Mouse (Mus musculus): ENCODE data around the gene Rasgrp1.

Gene Rasgrp1

DNA sequence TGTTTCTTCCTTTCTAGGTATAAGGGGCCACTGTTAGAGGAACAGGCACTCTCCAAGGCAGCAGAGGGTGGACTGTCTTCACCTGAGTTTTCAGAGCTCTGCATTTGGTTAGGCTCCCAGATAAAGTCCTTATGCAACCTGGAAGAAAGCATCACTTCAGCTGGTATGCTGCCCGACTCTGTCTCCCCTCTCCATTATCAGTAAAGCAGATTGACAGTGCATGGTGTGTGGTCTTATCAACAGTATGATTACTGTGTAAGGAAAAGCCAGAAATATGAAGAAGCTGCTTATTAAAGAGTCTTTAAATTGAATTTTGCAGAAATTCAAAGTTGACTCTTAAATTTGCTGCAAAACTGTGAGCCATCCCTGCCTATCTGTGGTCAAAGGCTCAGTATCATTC, 85.2 kb downstream of the Rasgrp1 start:
- in situ Hi-C loops (cut with MboI, MseI) = no loop called here

DNA sequence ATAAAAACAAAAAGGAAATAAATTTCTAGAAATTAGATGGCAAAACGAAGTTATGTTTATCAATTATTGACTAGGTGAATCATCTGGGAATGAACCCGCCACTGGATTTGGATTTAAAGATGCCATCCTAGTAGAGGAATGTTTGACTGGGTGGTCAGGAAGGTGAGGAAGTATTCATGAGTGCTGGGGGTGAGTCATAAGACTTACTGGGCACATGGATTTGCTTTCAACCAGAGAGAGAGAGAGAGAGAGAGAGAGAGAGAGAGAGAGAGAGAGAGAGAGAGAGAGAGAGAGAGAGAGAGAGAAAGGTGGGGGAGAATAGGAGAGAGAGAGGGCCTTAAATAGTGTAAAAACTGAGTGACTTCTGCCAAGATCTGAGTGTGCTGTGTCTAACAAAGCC, 87.4 kb downstream of the Rasgrp1 start:
- in situ Hi-C loops (cut with MboI, MseI) = no loop called here

DNA sequence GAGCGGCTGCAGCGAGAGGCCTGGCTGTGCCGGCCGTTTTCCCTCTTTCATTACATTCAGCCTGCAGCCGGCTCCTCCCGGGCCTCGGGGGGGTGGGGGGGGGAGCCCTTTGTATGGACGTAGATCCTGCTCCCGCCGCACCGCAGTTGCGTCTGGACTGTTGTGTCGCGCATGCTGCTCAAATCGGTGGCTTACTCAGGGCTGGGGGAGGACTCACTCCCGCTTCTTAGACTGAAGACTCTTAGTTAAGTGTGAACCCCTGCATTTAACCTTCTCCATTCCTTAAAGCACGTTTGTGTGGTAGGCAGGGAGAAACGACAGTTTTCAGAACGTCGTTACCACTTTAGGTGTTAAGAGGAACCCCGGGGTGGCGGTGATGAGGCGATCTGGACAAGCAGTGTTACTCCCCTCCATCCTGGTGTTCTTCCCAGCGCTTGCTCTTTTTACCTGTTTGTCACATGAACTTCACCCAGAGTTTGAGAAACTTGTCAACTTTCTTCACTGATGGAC, 92.7 kb downstream of the Rasgrp1 start:
- in situ Hi-C loops (cut with MboI, MseI) = no loop called here

DNA sequence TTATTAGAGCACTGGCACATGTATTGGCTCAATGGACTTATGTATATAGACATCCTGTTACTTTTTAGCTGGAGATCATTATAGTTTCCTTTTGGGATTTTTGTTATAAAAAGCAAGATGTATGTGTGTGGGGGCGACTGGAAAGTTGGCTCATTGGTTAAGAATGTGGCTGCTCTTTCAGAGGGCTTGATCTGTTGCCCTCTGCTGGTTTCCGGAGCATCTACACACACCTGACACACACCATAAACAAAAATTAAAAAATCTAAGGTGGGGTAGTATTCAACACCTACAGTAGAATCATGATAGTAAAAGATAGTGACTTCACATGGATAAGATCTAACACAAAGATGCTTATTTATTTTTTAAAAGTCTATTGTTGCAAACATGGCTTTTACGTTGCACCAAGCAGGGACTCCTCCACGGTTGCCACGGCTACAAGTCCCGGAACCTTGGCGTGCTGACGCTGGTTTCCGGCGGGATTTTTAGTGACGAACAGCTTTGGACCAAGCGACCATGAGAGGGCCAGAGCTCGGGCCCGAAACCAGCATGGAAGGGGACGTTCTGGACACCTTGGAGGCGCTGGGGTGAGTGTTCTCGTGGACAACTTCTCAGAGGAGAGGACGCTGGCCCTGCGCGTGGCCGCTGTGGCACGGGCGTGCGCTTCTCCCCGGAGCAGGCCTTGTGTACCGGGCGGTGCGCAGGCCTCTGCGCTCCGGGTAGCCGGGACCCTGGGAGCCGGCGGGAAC, 93.4 kb downstream of the Rasgrp1 start, which contains the start of gene Fam98b:
Fam98b (plus strand) TSS at position 485 of the 746 bp plus-strand sequence.
- in situ Hi-C loops (cut with MboI, MseI) = loop anchor here in 1 of 2 experiments (25.0 kb wide), 1 partner anchor 1187 kb away; the partner anchor contains the start of gene Meis2

DNA sequence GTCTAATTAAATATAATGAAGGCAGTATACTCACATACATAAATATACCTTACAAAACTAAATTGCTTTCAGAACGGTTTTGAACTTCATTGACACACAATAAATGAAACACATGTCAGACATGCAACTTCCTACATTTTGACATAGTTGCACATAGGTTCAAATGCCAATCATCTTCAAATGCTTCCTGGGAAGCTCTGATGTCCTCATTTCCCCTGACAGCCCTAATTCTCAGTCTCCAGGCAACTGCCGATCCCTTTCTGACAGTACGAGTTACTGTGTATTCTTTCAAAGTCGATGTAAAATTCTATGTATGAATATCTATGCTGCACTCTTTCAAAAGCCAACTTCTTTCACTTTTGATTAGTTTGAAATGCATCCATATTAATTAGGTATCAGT, 100.8 kb downstream of the Rasgrp1 start:
- in situ Hi-C loops (cut with MboI, MseI) = loop anchor here in 1 of 2 experiments (25.0 kb wide), 1 partner anchor 1180 kb away; the partner anchor contains the start of gene Meis2

DNA sequence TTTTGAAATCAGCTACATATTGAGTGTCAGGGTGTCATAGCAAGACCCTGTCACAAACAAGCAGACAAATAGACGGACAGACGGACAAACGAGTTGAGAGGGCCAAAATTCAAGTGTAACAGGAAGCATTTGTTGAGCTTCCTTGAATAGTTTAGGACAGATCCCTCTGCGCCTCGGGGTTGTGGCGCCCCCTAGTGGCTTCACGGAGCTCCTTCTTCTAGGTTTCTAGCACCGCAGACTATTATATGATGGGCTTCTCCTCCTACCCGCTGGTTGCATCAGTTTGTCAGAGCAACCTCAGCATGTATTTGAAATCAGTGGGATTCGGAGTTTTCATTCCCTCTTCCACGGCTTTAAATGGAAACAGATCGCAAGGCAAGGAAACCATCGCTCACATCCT, 111.5 kb downstream of the Rasgrp1 start:
- in situ Hi-C loops (cut with MboI, MseI) = loop anchor here (5.0 to 25.0 kb wide), 2 partner anchors 334 to 1169 kb away; partner anchors contain the start of gene Meis2 (in 1 of the 2)

DNA sequence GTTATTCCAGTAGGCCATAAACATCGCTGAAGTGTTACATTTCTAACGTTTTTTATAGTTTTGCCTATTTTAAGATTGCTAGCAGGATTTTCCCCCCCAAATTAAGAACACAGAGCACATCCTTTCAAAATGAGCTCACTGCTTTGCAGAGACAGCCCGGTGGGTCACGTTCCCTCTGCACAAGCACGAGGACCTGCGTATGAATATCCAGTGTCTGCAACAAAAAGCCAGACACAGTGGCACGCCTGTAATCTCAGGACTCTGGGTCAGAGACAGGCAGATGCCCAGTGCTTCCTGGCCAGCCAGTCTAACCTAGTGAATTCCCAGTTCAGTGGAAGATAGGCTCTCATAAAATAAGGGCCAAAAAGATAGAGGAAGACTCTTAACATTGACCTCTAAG, 112.5 kb downstream of the Rasgrp1 start:
- in situ Hi-C loops (cut with MboI, MseI) = loop anchor here (5.0 to 25.0 kb wide), 2 partner anchors 333 to 1168 kb away; partner anchors contain the start of gene Meis2 (in 1 of the 2)

All from T-helper 17 cell (primary cell).